Mouse (Mus musculus) heart, embryonic 14.5 days (tissue): ENCODE measurements around the gene Wdr27. TPM values are rescaled to one million over a fixed set of nuclear protein-coding genes. Genes with fewer than 3 reads are reported as not detected.

ENCODE experiments used
- ATAC-seq: fragments of 200-750 bp; cut with Nextera tagmentation; 2 replicates; pipeline ENCODE4 v1.8.0; 2017; ENCODE audit warnings: low read depth, moderate TSS enrichment; ENCODE audit not compliant: insufficient number of reproducible peaks, insufficient read depth, low FRiP score
- H3K27ac ChIP-seq, 2 experiments: fragments of 200-500 bp in 1 of 2; fragments of 300-500 bp in 1 of 2; sonication (generic) in 1 of 2; replicated peaks in 1 of 2; 2 replicates each; pipeline ENCODE4 v1.5.1; 2012 to 2014; ENCODE audit warnings: low read depth in 2 of 2, low read length in 2 of 2, control low read depth in 1 of 2, mild to moderate bottlenecking in 1 of 2, mixed read lengths in 1 of 2; ENCODE audit not compliant: control insufficient read depth in 1 of 2, insufficient read depth in 1 of 2
- H3K27me3 ChIP-seq: fragments of 300-500 bp; sonication (generic); 2 replicates; pipeline ENCODE4 v1.6.1; 2014; ENCODE audit warnings: mild to moderate bottlenecking, low read length, control low read depth; ENCODE audit not compliant: control insufficient read depth, insufficient read depth
- H3K36me3 ChIP-seq: fragments of 300-500 bp; sonication (generic); 2 replicates; pipeline ENCODE4 v1.6.1; 2014; ENCODE audit warnings: mild to moderate bottlenecking, control low read depth, low read length, mixed read lengths; ENCODE audit not compliant: control insufficient read depth, insufficient read depth
- H3K4me1 ChIP-seq, 2 experiments: fragments of 200-500 bp in 1 of 2; fragments of 300-500 bp in 1 of 2; sonication (generic) in 1 of 2; 2 replicates each; pipeline ENCODE4 v1.6.1; 2012 to 2014; ENCODE audit warnings: low read length in 2 of 2, control low read depth in 1 of 2, mixed read lengths in 1 of 2; ENCODE audit not compliant: control insufficient read depth in 2 of 2, insufficient read depth in 2 of 2
- H3K4me2 ChIP-seq: fragments of 300-500 bp; sonication (generic); 2 replicates; pipeline ENCODE4 v1.6.1; 2014; ENCODE audit warnings: mild to moderate bottlenecking, low read length
- H3K4me3 ChIP-seq, 2 experiments: fragments of 200-500 bp in 1 of 2; fragments of 300-500 bp in 1 of 2; sonication (generic) in 1 of 2; 2 replicates each; pipeline ENCODE4 v1.5.1; 2012 to 2014; ENCODE audit warnings: low read length in 2 of 2, mild to moderate bottlenecking in 2 of 2, control low read depth in 1 of 2, low read depth in 1 of 2, moderate library complexity in 1 of 2; ENCODE audit not compliant: control insufficient read depth in 1 of 2, insufficient read depth in 1 of 2
- H3K9ac ChIP-seq: fragments of 300-500 bp; sonication (generic); 2 replicates; pipeline ENCODE4 v1.6.1; 2014; ENCODE audit warnings: mild to moderate bottlenecking, low read length
- H3K9me3 ChIP-seq: fragments of 300-500 bp; sonication (generic); 2 replicates; pipeline ENCODE4 v1.6.1; 2016; ENCODE audit warnings: low read length, control low read depth; ENCODE audit not compliant: control insufficient read depth
- WGBS: fragments of 180-500 bp; shearing (Covaris S2); extraction: QIAGEN DNeasy Blood & Tissue Kit; methylation state at CpG from one replicate; pipeline ENCODE4 v1.1.7; 2014; 5-methylcytosine and 5-hydroxymethylcytosine counted together
- polyA plus RNA-seq: library from polyadenylated mRNA; unstranded; fragments of >200 nt; fragmentation: Nextera tagmentation; extraction: Ambion mirVana; gene quantifications from 2 replicates; pipeline ENCODE4 v1.2.1, GENCODE M21; 2014

Gene Wdr27
- polyA plus RNA-seq, 1 experiment from 2014 or later, result 6.4 TPM

- ATAC-seq, result no peak
- Histone ChIP-seq H3K9ac (no peak overlapping the region), H3K9me3 (no peaks in the 10 kb centered on the region), H3K4me2 (no peak overlapping the region), H3K36me3 (no peaks in the 10 kb centered on the region), H3K27ac (no peak overlapping the region), H3K27me3 (no peaks in the 10 kb centered on the region), H3K4me1 (no peaks in the 10 kb centered on the region), H3K4me3 (no peak overlapping the region)
- WGBS, result 46% methylated on average over 2 of the region's 2 CpGs
These were observed 68.2 kb downstream of the Wdr27 start for GRCm38 (mm10) chr17:14874656-14875204.

- Histone ChIP-seq H3K4me1 (no peaks in the 10 kb centered on the region), H3K4me2 (no peak overlapping the region), H3K9me3 (no peaks in the 10 kb centered on the region; the same call in 1 of the 2 replicates), H3K27me3 (no peaks in the 10 kb centered on the region), H3K27ac (no peak overlapping the region), H3K36me3 (no peaks in the 10 kb centered on the region), H3K4me3 (no peak overlapping the region), H3K9ac (no peak overlapping the region)
- WGBS, result 63% methylated on average over 1 of the region's 1 CpGs
- no peak for ATAC-seq
These were observed 82.7 kb downstream of the Wdr27 start for GRCm38 (mm10) chr17:14860220-14860619.

DNA sequence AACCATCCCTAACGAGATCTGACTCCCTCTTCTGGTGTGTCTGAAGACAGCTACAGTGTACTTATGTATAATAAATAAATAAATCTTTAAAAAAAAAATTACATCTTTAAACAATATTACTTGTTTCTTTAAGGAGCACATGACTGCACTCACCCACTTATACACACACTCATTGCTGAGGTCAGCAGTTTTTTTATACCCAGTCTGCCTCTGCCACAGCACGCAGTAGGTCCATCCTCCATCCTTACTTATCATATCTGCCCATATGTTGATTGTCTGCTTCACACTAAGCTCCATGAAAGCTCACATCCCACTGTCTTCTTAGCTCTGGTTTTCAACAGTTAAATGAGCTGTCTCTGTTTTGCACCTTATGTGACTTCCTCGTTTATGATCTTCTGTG lies 95.2 kb downstream of the Wdr27 start:
- H3K36me3 ChIP-seq, result no peaks in the 10 kb centered on the region
- no peak overlapping the region for H3K4me2 ChIP-seq
- 75% methylated on average over 2 of the region's 3 CpGs for WGBS
- H3K9me3 ChIP-seq, result no peaks in the 10 kb centered on the region
- no peak overlapping the region for H3K9ac ChIP-seq
- H3K4me3 ChIP-seq, result no peak overlapping the region
- no peaks in the 10 kb centered on the region for H3K4me1 ChIP-seq
- ATAC-seq, result no peak
- no peak overlapping the region for H3K27ac ChIP-seq
- H3K27me3 ChIP-seq, result 0 out of 2 replicates have a peak, but pooled peaks cover 5% of the 10 kb centered on the region

DNA sequence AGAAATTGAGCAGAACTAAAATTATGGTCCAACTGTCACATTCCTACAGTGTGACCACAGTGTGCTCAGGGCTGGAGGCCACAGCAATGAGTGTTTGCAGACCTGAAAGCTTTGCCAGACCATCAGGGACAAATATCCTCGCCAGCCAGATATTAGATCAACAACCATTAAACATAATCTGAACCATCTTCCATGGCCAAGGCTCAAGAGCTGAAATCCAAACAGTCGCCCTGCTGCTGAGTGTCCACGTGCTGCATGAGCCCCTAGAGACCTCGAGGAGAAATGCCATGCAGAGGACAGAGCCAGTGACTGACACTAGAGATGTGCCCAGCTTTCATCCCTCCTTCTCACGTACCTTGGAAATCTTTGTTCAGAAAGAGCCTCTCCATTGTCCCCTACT lies 96.1 kb downstream of the Wdr27 start:
- no peak for ATAC-seq

GRCm38 (mm10) chr17:14826715-14827295 lies 116.2 kb downstream of the Wdr27 start:
- Histone ChIP-seq H3K4me3 (no peak overlapping the region), H3K27me3 (no peaks in the 10 kb centered on the region), H3K27ac (no peak overlapping the region), H3K4me2 (no peak overlapping the region), H3K36me3 (no peaks in the 10 kb centered on the region), H3K9ac (no peak overlapping the region), H3K9me3 (no peaks in the 10 kb centered on the region), H3K4me1 (no peaks in the 10 kb centered on the region)
- 67% methylated on average over 6 of the region's 6 CpGs for WGBS
- no peak for ATAC-seq

More for the DNA sequence above, 96.1 kb downstream of the Wdr27 start:
- Histone ChIP-seq H3K9me3 (no peaks in the 10 kb centered on the region), H3K27ac (no peak overlapping the region), H3K4me2 (no peak overlapping the region), H3K9ac (no peak overlapping the region), H3K36me3 (no peaks in the 10 kb centered on the region), H3K4me1 (no peaks in the 10 kb centered on the region), H3K4me3 (no peak overlapping the region), H3K27me3 (0 out of 2 replicates have a peak, but pooled peaks cover 5% of the 10 kb centered on the region)
- WGBS, result 52% methylated on average over 5 of the region's 5 CpGs

DNA sequence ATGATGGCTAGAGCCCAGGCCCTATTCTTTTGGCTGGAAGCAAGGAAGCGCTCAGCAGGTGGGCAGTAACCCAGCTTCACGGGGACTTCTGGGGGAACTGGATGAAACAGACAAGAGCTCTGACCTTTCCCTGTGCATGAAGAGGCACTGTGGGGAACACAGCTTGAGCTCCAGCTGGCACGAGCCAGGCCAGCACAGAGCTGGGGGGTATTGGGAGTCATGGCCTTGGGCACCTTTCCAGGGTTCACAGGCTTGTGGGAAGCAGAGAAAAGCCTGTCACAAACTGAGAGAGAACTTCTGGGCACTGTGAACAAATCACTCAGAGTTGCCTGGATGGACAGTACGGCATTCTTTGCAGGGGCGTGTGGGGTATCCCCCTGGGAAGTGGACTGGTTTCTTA lies 118.0 kb downstream of the Wdr27 start:
- Histone ChIP-seq H3K9ac (no peak overlapping the region), H3K4me2 (no peak overlapping the region), H3K27ac (no peak overlapping the region), H3K4me3 (no peak overlapping the region), H3K9me3 (no peaks in the 10 kb centered on the region), H3K4me1 (no peaks in the 10 kb centered on the region), H3K27me3 (no peaks in the 10 kb centered on the region), H3K36me3 (no peaks in the 10 kb centered on the region)
- ATAC-seq, result no peak
- WGBS, result 56% methylated on average over 5 of the region's 5 CpGs

DNA sequence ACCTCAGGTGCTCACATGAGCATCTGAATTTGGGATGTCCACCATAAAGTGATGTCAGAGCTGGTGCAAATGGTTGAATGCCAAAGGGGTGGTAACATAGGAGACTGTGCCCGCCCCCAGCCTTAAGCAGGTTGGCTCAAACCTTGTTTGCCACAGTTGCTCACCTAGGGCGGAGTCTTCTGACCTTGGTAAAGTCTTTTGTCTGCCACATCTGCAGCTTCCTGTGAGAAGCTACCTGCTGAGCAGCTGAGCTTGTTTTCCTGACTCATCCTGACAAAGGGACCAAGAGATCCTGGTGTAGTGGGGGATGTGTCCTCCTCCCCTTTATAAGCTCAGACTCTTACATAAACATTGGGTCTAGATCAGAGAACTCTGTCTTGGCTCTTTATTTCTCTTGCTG lies 125.0 kb downstream of the Wdr27 start:
- no peak for ATAC-seq
- H3K4me1 ChIP-seq, result no peaks in the 10 kb centered on the region
- H3K36me3 ChIP-seq, result no peaks in the 10 kb centered on the region
- no peak overlapping the region for H3K27ac ChIP-seq
- no peak overlapping the region for H3K4me2 ChIP-seq
- no peaks in the 10 kb centered on the region for H3K9me3 ChIP-seq
- H3K9ac ChIP-seq, result no peak overlapping the region
- no peak overlapping the region for H3K4me3 ChIP-seq
- H3K27me3 ChIP-seq, result no peaks in the 10 kb centered on the region
- 65% methylated on average over 2 of the region's 2 CpGs for WGBS

GRCm38 (mm10) chr17:14816107-14816506 lies 126.9 kb downstream of the Wdr27 start:
- H3K4me1 ChIP-seq, result no peaks in the 10 kb centered on the region
- no peaks in the 10 kb centered on the region for H3K9me3 ChIP-seq
- H3K4me3 ChIP-seq, result no peak overlapping the region
- H3K27me3 ChIP-seq, result no peaks in the 10 kb centered on the region
- no peak overlapping the region for H3K27ac ChIP-seq
- WGBS, result 73% methylated on average over 3 of the region's 3 CpGs
- ATAC-seq, result no peak
- no peak overlapping the region for H3K9ac ChIP-seq
- H3K36me3 ChIP-seq, result no peaks in the 10 kb centered on the region
- no peak overlapping the region for H3K4me2 ChIP-seq
